In the genomic region with DNA sequence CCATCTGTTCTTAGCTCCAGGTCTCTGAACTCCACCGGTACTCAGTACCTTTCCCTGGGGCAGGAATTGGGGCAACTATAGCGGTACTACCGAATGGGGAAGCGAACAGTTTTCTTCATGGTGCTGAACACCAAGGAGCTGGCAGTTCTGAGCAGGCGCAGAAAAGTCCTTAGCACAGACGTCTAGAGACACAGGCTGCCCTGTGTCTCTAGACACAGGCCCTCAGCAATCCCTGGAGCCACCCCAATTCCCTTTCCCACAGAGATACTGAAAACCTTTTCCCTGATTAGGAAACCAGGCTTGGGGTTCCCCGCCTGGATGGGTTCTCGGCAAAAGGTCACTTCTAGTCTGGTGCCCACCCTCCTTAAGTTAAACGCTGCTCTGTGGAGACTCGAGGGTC, we compare ENCODE assay signal across 15 mouse cellular contexts. TPM values are rescaled to one million over a fixed set of nuclear protein-coding genes. Genes with fewer than 3 reads are reported as not detected.
DNase-seq lines count a peak whose midpoint lies in the region; ATAC-seq and TF ChIP-seq lines count a peak whose summit lies in the region.
"Had no signal": no experiment of that assay in that cellular context is flagged by ENCODE, and none has a peak within 500 bp of the region (broad histone marks: within the 10 kb centered on the region; RNA-seq: fewer than 3 reads in every experiment).

No protein-coding gene starts in this region.

- H3K9ac ChIP-seq in intestine, embryonic 14.5 days (ENCODE audit: low read length): no peak overlapping the region
- no peak overlapping the region for H3K9ac ChIP-seq in intestine, postnatal 0 days (ENCODE audit: low read depth, low read length)
- H3K9ac ChIP-seq in intestine, embryonic 15.5 days: no peak overlapping the region
- H3K9ac ChIP-seq: midbrain, embryonic 12.5 days had no signal

- H3K4me1 ChIP-seq in intestine, embryonic 14.5 days (replicated peaks; ENCODE audit: control insufficient read depth, insufficient read depth, low read length): peaks cover 21% of the 10 kb centered on the region
- 0 out of 2 replicates have a peak, but pooled peaks cover 4% of the 10 kb centered on the region for H3K4me1 ChIP-seq in intestine, postnatal 0 days (replicated peaks; ENCODE audit: control insufficient read depth, insufficient read depth, low read length)
- peaks cover 25% of the 10 kb centered on the region for H3K4me1 ChIP-seq in intestine, embryonic 15.5 days (replicated peaks)

- TF ChIP-seq CTCF in gastrocnemius, adult 2 months (IDR thresholded peaks at IDR 0.05): no peak
- TF ChIP-seq CTCF in intestine, postnatal 0 days (IDR thresholded peaks at IDR 0.05; ENCODE audit: low read depth): no peak

- peaks cover 14% of the 10 kb centered on the region for H3K27me3 ChIP-seq in intestine, embryonic 14.5 days (replicated peaks; ENCODE audit: control insufficient read depth, insufficient read depth, low read length)
- H3K27me3 ChIP-seq in intestine, postnatal 0 days (replicated peaks; ENCODE audit: control insufficient read depth, insufficient read depth, low read length): 0 out of 2 replicates have a peak, but pooled peaks cover 10% of the 10 kb centered on the region
- 0 out of 2 replicates have a peak, but pooled peaks cover 3% of the 10 kb centered on the region for H3K27me3 ChIP-seq in intestine, embryonic 15.5 days (replicated peaks)

- no peaks in the 10 kb centered on the region for H3K9me3 ChIP-seq in intestine, embryonic 14.5 days (ENCODE audit: control insufficient read depth, low read length)
- H3K9me3 ChIP-seq in intestine, postnatal 0 days (ENCODE audit: control insufficient read depth): no peaks in the 10 kb centered on the region
- no peaks in the 10 kb centered on the region for H3K9me3 ChIP-seq in intestine, embryonic 15.5 days
- H3K9me3 ChIP-seq: midbrain, embryonic 12.5 days had no signal

- no peak for ATAC-seq in intestine, embryonic 14.5 days (replicated peaks; ENCODE audit: low FRiP score, low TSS enrichment, low read depth)
- no peak for ATAC-seq in intestine, postnatal 0 days
- ATAC-seq in intestine, embryonic 15.5 days: no peak

- H3K4me2 ChIP-seq in intestine, embryonic 14.5 days (ENCODE audit: low read length): no peak overlapping the region
- H3K4me2 ChIP-seq in intestine, postnatal 0 days (replicated peaks; ENCODE audit: low read depth): no peak overlapping the region
- peak overlapping the region; percentile 88 for H3K4me2 ChIP-seq in intestine, embryonic 15.5 days (replicated peaks)
- H3K4me2 ChIP-seq: midbrain, embryonic 12.5 days had no signal

- H3K27ac ChIP-seq in gastrocnemius, adult 2 months: peak overlapping the region; percentile 99
- peak overlapping the region; percentile 86 for H3K27ac ChIP-seq in intestine, embryonic 14.5 days (ENCODE audit: low read depth)
- no peak overlapping the region for H3K27ac ChIP-seq in intestine, postnatal 0 days (ENCODE audit: low read depth, low read length)
- H3K27ac ChIP-seq in intestine, embryonic 15.5 days: 0 out of 2 replicates have a peak overlapping the region, but pooled peaks have one; percentile 11
- H3K27ac ChIP-seq: hindbrain, postnatal 0 days; midbrain, embryonic 12.5 days had no signal

- intact Hi-C loops in gastrocnemius, adult 2 months (cut with DNase I): no loop called here

- 65% methylated on average over 10 of the region's 10 CpGs for WGBS in intestine, embryonic 14.5 days
- 75% methylated on average over 10 of the region's 10 CpGs for WGBS in intestine, postnatal 0 days
- 71% methylated on average over 10 of the region's 10 CpGs for WGBS in intestine, embryonic 15.5 days

- no peak for DNase-seq in gastrocnemius, adult 2 months
- DNase-seq in gastrocnemius, adult 18-20 months (ENCODE audit: low spot score): no peak
- DNase-seq in intestine, embryonic 14.5 days (ENCODE audit: low spot score): no peak
- peak; percentile 80 for DNase-seq in adipocyte (ENCODE audit: low spot score)
- no peak for DNase-seq in yolk sac, embryonic 10.5 days (ENCODE audit: low spot score)
- no peak for DNase-seq in left cerebral cortex, adult 11 months (ENCODE audit: low spot score)
- DNase-seq: cerebellum, adult 8-10 months; kidney, postnatal 25 days; liver; lung, postnatal 10 days; thymus, adult 18-20 months had no signal

- peak overlapping the region; percentile 98 for H3K4me3 ChIP-seq in gastrocnemius, adult 2 months
- no peak overlapping the region for H3K4me3 ChIP-seq in intestine, embryonic 14.5 days (ENCODE audit: low read depth, low read length)
- no peak overlapping the region for H3K4me3 ChIP-seq in intestine, postnatal 0 days (ENCODE audit: low read depth, low read length)
- no peak overlapping the region for H3K4me3 ChIP-seq in intestine, embryonic 15.5 days (replicated peaks)

- H3K36me3 ChIP-seq in intestine, embryonic 14.5 days (ENCODE audit: control insufficient read depth, insufficient read depth, low read length): no peaks in the 10 kb centered on the region
- no peaks in the 10 kb centered on the region; the same call in 1 of the 2 replicates for H3K36me3 ChIP-seq in intestine, postnatal 0 days (ENCODE audit: control insufficient read depth, insufficient read depth)
- H3K36me3 ChIP-seq in intestine, embryonic 15.5 days: no peaks in the 10 kb centered on the region
- H3K36me3 ChIP-seq: midbrain, embryonic 12.5 days had no signal

RNA-seq across cellular contexts. Expression of a gene that starts 0.8 kb away (rescaled TPM):
- 100 to 1,000 TPM; 133 to 149 TPM for total RNA-seq in gastrocnemius, adult 2 months (2021)
- 100 to 1,000 TPM; 128 to 153 TPM for total RNA-seq in gastrocnemius, adult 18-20 months (2021)
- polyA plus RNA-seq in intestine, embryonic 14.5 days (2014; fragmentation: Nextera tagmentation; extraction: Ambion mirVana): 99.3 and 102 TPM in 2 replicates
- polyA plus RNA-seq in intestine, postnatal 0 days (2015; fragmentation: Nextera tagmentation; extraction: Ambion mirVana): 191 and 207 TPM in 2 replicates
- polyA plus RNA-seq in intestine, embryonic 15.5 days (2015; fragmentation: Nextera tagmentation; extraction: Ambion mirVana): 223 and 237 TPM in 2 replicates

RNA-seq across cellular contexts. Expression of a gene that starts 32.1 kb away (rescaled TPM):
- total RNA-seq in gastrocnemius, adult 2 months (2021): 10 to 100 TPM; 40.6 to 44.2 TPM
- 10 to 100 TPM; 38.1 to 48.6 TPM for total RNA-seq in gastrocnemius, adult 18-20 months (2021)
- polyA plus RNA-seq in intestine, embryonic 14.5 days (2014; fragmentation: Nextera tagmentation; extraction: Ambion mirVana): 36.6 and 42.9 TPM in 2 replicates
- 61.2 and 68.6 TPM in 2 replicates for polyA plus RNA-seq in intestine, postnatal 0 days (2015; fragmentation: Nextera tagmentation; extraction: Ambion mirVana)
- 45.8 and 48.9 TPM in 2 replicates for polyA plus RNA-seq in intestine, embryonic 15.5 days (2015; fragmentation: Nextera tagmentation; extraction: Ambion mirVana)

RNA-seq across cellular contexts. Expression of a gene that starts 37.8 kb away (rescaled TPM):
- total RNA-seq in gastrocnemius, adult 2 months (2021): 10 to 100 TPM; 59.6 to 65.2 TPM
- 10 to 100 TPM; 57.0 to 74.4 TPM for total RNA-seq in gastrocnemius, adult 18-20 months (2021)
- polyA plus RNA-seq in intestine, embryonic 14.5 days (2014; fragmentation: Nextera tagmentation; extraction: Ambion mirVana): 30.6 and 32.5 TPM in 2 replicates
- 62.1 and 67.2 TPM in 2 replicates for polyA plus RNA-seq in intestine, postnatal 0 days (2015; fragmentation: Nextera tagmentation; extraction: Ambion mirVana)
- polyA plus RNA-seq in intestine, embryonic 15.5 days (2015; fragmentation: Nextera tagmentation; extraction: Ambion mirVana): 35.4 and 36.2 TPM in 2 replicates
